Mouse (Mus musculus) WW6 (cell line): ENCODE results near the gene Noxred1.
"Not testable (repeated sequence)": the region's sequence is repeated elsewhere in the genome, so short reads cannot be mapped to it uniquely, and the experiment has no call there.

Source experiments
- DNase-seq: peaks from one replicate; pipeline ENCODE4 v3.0.0-alpha.2; 2013; ENCODE audit warnings: low read depth, low spot score

Gene Noxred1

DNA sequence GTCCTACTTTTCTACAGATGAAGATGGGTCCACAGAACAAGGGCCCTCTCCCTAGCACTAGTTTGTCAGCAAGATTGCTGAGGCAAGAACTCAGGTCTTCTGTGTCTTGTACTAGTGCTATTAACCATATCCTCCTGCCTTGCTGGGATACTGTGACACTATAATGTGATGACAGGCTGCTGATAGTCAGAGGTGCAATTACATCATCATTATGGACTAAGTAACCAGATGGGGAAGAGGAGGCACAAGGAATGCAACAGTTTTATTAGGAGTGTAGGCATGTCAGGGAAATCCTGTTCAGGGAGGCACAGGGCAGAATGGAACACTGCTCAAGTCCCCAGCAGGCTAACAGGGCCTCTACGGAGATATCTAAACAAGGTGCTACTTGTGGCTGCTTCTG lies at the start of gene Noxred1:
Noxred1 (minus strand) TSS at position 101 of the 400 bp plus-strand sequence.
- DNase-seq = no peak

DNA sequence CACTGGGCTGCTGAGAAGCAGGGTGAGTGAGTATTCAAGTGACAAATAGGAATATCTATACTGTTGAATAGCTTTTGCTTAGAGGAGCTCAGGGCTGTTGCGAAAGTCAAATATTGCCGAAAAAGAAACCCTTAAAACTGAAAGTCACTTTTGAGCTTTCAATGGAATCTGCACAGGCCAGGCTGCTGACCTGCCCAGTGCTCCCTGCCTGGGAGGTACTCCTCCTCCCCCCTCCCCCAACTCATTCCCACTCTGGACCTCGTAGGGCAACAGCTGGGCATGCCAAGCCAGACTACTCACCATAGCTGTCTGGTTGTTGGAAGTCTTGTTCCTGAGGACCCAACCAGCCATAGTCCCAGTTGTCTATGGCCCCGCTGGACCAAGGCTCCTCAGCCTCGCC lies 46.2 kb upstream of the Noxred1 start:
- no peak for DNase-seq

DNA sequence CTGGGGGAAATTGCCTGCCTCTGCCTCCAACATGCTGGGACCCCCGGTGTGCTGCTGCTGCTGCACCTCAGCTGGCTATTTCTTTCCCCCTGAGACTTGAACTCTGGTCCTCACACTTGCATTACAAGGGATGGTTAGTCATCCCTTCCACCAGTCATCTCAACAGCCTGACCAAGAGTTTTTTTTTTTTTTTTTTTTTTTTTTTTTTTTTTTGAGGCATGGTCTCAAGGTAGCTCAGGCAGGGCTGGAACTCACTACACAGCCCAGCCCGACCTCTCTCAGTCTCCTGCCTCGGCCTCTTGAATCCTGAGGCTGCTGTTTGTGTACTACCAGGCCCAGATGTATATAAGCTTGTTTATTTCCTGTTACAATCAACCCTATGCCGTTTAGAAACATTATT lies 45.7 kb upstream of the Noxred1 start:
- no peak for DNase-seq

DNA sequence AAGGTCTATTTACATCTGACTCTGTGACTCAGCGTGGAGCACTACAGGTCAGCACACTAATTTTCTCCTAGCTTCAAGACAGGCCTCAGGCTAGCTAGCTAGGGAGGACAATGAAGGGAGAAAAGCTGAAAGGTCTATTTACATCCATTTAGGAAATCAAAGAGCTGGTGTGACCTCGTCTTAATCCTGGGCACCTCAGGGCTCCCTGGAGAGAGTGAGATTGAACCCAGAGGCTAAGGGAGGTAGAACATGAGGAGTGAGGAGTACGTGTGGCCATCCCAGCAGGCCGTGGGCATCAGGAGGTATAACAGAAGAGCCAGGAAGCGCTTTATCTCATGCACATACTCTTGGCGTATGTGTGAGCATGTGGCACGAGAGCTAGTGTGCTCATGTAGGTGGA lies 45.2 kb upstream of the Noxred1 start:
- no peak for DNase-seq

DNA sequence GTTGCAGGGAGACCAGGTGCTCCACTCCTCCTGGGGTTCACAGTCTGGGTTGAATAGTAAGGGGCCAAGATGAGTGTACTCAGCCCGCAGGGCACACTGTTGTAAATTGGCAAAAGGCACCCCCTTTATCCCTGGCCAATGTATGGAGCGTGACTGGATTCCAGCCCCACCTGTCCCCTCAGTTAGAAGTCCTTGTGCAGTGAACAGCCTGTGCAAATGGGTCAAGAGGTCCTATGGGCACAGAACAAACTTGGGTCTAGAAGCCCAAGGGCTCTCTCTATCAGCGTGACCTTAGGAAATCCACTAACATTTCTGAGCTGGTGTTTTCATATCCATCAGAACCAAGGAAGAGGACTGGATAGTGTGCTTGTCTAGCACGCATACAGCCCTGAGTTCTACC lies 44.2 kb upstream of the Noxred1 start:
- DNase-seq = no peak

DNA sequence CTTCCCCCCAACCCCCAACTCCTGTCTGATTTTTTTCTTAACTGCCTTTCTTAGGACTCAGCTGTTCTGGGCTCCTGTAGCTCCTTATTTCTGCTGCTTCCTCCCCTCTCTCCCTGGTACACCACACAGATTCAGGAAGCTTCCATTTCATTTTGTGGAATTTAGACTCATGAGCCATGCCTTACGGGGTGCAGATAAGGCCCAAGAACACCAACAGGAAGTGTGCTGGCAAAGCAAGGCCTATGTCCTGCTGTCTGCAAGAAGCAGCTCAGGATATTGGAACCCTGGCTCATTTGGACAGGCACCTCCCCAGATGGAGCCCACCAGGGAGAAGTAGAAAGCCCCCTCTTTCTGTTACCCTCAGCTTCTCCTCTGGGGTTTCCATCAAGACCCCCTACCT lies 43.2 kb upstream of the Noxred1 start:
- DNase-seq = no peak

DNA sequence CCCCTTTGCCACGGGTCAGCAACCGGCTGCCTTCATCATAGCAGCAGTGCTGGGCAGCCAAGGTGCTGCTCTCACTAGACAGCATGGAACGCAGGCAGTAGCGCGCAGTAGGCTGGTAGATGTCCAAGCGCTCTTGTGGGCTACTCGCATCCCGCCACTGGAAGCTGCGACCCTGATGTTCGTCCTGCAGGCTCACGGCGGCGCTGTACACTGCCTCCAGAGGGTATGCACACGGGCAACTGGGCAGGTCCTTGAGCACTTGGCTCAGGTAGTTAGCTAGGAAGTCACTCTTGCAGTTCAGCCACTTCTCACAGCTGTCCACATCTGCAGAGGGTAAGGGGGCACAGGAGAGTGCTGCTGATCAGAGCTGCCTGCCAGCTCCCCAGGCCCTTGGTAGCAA lies 41.3 kb upstream of the Noxred1 start:
- DNase-seq = no peak

DNA sequence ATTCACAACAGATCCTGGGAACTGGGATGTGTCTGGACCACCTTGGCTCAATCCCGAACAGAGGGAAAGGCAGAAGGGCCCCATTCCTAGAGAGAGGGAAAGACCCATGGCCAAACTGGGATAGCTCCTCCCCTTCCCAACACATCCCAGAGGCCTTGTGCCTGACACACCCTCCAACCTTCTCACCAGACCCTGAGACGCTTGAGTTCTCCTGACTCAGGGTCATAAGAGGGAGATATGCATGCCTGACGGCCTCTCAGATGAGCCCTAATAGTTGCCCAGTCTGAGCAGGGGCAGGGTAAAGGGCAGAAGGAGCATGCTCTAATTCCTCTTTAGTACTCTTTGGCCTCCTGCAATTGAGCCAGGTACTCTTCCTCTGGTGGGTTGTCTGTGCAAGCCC lies 40.8 kb upstream of the Noxred1 start:
- DNase-seq = no peak

DNA sequence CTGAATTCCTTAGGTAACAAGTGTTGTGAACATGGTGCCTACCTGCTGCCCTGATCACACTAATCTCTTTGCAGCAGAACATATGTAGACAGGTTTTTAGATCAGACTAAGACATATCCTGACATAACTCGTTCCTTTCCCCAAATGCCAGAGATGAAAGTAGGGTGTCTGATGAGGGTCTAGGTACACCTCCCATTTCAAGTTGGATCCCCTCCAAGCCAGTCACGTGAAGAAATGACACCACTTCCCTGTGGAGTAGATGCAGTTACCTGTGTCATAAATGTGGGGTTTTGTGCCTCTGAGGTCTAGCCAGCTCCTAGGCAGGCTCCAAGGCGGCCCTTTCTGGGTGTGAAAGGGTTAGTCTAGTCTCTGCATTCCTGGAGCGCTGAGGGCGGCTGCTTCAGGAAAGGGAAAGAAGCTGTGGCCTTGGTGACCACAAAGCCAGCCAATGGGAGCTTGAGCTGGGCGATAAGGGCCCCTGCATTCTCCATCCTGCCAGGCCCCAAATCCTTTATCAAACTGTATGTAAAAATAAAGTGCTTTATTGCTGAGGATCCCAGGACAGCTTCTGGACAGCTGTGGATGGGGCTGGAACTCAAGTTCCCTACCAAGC lies 39.7 kb upstream of the Noxred1 start:
- DNase-seq = no peak

DNA sequence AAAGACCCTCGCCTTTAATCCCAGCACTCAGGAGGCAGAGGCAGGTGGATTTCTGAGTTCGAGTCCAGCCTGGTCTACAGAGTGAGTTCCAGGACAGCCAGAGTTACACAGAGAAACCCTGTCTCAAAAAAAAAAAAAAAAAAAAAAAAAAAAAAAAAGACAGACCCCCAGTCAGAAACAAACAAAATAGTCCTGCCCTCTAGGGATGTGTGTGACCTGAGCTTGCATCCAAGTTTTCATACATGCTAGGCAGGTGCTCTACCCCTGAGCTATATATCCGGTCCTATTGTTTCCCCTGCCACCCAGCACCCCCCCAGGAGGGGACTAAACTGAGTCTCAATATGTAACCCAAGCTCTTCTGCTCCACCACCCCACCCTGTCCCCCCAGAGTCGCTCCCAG lies 38.7 kb upstream of the Noxred1 start:
- DNase-seq = not testable (repeated sequence)

DNA sequence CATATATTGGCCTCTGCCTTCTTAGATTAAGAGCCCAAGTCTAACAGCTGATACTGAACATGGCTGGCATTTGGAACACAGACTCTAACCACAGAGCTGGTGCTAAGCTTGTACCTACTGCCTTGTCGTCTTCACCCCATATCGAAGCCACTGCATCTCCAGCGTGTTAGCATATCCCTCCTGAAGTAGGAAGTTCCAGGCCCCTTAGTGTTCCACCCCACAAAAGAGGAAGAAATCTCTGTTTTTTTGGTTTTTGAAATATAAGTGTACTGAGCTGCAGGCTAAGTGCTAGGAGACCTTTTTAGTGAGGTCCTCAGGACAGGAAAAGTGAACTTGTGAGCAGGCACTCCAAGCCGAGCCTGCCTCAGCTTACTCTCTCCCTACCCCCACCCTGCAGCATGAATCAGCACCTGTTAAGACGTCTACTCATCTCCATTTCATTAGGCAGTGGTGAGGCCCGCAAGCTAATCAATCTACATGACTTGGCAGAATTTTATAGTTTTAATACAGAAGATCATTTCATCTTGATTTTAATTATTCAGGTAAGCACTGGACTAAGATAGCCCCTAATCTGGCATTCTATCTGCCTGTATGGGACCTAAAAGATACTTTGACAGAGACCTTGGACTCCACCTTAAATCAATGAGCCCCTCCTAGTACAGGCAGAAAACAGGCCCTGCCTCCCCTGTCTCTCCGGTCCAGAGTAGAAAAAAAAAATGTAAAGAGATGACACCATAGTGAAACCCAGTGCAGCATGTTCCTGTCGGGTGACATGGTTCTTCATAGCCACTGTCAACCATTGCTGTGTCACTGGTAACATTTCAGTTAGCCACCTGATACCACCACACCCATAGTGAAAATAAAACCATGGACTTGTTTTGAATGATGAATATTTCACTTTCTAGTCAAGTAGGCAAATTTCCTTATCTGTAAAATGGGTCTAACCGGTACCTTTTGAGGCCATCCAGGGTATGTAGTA lies 36.6 kb upstream of the Noxred1 start:
- no peak for DNase-seq

DNA sequence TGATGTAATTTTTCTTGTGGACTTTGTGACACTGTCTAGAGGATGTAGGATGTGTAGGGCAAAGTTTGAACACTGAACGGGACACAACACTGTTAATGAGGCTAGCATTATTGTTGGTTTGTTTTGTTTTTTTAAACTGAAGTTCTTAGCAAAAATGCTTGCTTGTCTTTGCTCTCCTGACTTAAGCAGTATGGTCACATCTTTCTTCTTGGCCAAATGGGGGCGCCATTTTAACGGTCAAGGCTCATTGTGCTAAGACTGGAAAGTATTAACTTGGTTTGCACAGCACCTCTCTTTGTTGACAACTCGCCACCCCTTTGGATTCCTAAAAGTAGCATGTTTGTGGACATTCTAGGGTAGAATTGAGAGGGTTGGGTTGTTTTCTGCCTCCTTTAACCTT lies 29.1 kb upstream of the Noxred1 start:
- DNase-seq = no peak

DNA sequence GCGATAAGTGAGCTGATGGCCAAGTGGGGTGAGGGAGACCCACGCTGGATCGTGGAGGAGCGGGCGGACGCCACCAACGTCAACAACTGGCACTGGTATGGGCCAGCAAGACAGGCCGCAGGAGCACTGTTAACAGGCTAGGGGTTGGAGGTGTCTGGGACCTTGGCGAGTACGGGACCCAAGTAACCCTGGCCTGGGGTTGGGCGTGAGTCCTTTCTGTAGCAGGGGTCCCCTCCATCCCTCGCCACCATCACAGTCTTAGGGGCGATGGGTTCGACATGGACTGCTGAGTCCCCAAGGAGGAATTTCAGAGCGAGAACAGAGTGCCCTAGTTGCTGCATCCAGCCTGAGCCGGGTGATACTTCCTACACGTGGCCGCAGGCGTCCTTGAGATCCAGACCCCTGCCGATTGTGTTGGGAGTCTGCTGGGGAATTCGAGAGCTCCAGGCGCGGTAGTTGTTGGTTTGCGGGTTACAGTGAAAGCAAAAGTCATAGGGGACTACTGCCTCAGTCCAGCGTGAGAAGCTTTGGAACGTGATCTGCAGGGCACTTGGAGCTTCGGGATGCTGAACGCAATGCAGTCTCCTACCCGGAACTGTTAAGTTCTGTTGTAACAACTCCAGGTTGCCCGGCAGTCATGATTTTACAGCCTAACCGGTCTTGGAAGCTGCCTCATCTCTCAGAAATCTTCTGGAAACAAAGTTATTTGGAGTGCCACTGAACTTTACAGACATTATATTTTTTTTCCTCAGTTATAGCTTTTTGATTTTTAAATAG lies 28.5 kb upstream of the Noxred1 start:
- no peak for DNase-seq

DNA sequence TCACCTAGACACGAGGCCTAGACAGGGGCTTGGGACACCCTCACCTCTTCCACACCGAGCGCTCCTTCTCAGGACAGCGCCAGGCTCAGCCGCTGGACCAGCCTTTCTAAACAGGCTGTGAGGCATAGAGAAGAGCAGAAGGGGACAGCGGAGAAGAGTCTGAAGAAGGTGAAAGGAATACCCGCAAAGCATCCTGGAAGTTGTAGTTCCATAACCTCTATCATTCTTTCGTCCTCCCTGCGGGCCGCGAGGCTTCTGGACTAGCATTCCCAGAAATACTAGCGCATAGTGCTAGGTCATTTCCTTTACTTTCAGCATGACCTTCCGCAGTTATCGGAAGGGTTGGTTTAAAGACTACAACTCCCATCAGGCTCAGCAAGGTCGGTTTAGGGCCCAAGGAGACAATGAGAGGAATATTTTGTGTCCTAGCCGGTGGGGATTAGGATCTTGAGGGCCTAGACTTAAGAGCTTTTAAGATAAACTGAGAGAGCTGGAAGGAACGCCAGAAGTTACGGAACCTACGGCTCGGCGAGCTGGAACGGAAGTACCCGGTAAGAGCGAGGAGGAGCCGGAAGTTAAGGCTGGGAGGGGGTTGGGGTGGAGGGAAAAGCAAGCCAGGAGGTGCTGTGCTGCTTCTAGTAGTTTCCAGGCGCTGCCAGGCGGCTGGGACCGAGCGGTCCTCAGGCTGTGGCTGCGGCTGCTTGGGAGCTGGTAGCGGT lies 27.7 kb upstream of the Noxred1 start, which contains the start of the genes Vipas39 and Ahsa1:
Vipas39 (minus strand) TSS at position 149 of the 719 bp plus-strand sequence.
Ahsa1 (plus strand) TSS at position 372 of the 719 bp plus-strand sequence.
- DNase-seq = peak; percentile 84

DNA sequence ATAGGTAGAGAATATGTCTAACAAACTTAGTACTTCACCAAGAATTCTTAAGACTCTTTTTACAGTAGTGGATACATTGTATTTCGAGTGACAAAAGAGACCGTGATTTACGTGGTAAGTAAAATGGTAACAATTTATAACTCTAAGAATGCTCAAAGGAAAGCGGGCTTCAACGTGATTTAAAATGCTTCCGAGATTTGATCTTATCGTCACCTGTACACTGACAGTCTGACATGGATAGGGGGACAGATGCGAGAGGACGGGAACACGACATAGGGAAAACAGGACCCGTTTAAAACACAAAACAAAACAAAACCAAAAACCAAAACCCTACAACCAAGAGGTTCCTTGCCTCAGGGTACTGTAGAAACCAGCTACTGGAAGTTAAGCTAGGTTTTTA lies 26.9 kb upstream of the Noxred1 start:
- DNase-seq = no peak

DNA sequence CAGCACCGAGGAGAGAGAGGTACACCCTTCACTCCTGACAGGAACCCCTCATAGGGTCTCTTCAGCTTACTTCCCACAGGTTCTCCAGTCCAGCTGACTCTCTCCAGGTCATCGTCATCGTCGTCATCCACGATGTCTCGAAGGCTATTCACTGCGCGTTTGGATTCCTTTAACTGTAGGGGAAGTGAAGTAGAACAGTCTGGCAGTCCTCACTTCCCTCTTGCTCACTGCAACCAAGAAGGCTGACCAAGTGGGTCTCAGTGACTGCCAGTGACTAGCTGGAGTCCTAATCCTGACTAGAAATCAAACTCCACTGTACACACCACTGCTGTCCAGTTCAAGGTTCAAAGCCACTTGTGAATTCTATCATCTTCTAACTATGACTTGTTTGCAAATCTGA lies 22.0 kb upstream of the Noxred1 start:
- DNase-seq = no peak

DNA sequence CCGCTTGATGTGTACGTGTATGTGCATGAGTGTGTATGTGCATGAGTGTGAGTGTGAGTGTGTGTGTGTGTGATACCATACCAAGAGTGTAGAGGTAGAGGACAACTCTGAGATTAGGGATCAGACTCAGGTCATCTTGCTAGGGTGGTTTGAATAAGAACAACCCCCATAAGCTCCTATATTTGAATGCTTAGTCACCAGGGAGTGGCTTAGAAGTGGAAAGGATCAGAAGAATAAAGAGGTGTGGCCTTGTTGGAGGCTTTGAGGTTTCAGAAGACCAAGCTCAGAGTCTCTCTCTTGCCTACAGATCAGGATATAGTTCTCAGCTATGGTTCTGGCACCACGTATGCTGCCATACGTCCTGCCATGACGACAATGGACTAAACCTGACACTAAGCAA lies 18.1 kb upstream of the Noxred1 start:
- DNase-seq = no peak

DNA sequence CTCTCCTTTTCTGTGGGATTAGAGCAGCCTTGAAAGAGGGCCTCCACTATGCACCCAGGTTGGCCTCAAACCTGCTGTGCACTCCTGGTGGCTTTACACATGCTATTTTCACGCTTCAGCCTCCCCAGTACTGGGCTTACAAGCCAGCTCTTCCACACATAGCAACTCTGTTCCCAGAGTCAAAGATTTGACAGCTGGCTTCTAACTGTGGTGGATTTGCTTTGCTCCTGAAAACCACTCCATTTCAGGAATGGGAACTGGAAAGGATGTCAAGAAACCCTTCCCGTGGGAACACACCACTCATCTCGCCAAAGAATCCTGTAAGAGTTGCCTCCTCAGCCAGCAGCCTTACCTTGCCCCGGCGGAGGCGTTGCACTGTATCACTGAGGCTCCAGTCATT lies 15.3 kb upstream of the Noxred1 start:
- no peak for DNase-seq

DNA sequence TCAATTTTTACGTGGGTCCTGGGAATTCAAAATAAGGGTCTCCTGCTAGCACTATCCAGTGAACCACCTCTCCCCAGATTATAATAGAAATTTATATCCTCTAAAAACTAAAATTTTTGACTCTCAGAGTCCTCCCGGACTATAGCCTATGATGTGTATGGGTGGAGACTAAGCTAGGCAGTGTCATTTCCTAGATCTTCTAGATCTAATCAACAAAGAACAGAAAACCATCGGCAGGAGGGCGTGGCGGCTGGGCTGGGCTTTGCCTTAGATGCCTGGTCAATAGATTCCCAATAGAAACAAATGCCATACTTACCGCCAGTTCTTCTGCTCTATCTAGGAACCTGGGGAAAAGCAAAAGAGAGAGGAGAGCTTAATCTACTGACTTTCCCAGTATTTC lies 11.6 kb upstream of the Noxred1 start:
- no peak for DNase-seq

DNA sequence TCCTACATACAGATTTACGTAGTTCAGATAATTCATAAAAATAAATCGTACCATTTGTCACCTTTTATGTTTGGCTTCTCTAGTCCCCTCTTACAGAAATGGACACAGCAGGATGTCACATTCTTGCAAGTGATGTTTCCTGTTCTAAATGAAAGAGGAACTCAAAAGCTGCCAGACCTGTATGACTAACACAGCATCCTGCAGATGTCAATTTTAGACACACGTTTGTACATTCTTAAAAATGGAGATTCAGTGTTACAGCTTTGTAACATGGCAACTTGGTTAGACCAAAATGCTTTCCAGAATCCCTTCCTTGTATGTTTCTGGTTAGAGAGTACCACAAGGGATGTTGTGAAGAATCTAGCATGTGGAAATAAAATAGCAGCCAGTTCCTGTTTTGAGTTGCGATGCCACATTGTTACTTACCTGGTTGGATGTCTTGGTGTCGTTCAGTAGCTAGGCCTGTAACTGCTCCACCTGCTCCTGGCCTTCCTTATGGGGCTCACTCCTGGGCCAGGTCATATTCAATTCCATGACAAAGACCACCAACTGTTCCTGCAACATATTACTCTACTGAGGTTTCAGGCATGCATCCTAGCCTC lies 1.5 kb downstream of the Noxred1 start:
- no peak for DNase-seq

DNA sequence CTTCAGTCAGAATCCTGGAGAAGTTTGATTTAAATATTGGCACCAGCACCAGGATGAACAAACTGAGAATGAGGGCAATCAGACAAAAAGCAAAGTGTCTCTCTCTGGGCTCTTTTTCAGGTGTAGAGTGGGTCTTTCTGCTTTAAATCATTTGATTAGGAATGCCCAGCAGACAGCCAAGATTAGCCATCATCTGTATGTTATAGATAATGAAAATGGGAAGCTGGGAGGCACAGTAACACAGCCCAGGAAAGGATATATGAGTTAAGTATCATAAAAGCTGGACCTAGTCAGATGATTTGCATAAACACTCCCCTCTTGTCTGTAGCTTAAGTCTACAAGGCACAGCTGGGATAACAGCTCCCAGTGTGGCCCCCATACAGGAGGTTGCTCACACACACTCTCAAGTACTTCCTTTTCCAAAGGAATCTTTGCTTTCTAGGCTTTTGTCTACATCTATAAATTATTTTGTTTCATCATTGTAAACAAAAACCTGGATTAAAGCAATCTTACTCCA lies 8.1 kb downstream of the Noxred1 start:
- DNase-seq = no peak
